Mouse (Mus musculus): ENCODE data around the gene Ezr.

- no peak for TF ChIP-seq GATA1 (IDR thresholded peaks at IDR 0.05; ENCODE audit: low read length)
- TF ChIP-seq TAL1 (IDR thresholded peaks at IDR 0.05; ENCODE audit: low read length) = no peak
Measured at GRCm38 (mm10) chr17:6747478-6747877, 35.1 kb downstream of the Ezr start.
